Mouse (Mus musculus) bone marrow, adult 2 months (tissue): ENCODE measurements around the gene C130074G19Rik.

Experiments used
- CTCF ChIP-seq: fragments of 200-500 bp; IDR thresholded peaks from 2 replicates; pipeline ENCODE4 v1.5.1; 2011; ENCODE audit warnings: low read length, control low read depth; ENCODE audit not compliant: control insufficient read depth, insufficient read depth
- POLR2A ChIP-seq: fragments of 200-500 bp; IDR thresholded peaks from 2 replicates; pipeline ENCODE4 v1.6.1; 2011; ENCODE audit warnings: low read depth, mild to moderate bottlenecking, control low read depth, low read length, borderline replicate concordance; ENCODE audit not compliant: control insufficient read depth

DNA sequence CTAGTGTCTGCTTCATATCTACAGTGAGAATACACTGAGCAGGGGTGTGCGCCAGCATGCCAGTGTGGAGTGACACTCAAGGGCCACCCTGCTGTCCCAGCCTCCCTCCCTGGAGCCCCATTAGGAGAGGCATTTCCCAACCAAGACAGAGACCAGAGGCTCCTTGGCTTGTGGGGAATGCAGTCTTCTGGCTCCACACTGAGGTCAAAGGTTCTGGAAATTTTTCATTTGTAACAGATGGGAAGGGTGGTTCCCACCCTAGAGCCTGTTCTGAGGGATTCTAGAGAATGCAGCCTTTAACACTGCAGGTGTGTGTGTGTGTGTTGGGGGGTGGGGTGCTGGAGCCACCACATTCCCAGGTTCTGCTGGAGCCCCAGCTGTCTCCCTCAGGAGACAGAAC is 11.5 kb downstream of the C130074G19Rik start:
- TF ChIP-seq POLR2A (no peak), CTCF (no peak)
